Mouse (Mus musculus) frontal cortex, postnatal 14 days (tissue): ENCODE measurements around the gene Ovgp1.
"Not testable (repeated sequence)": the region's sequence is repeated elsewhere in the genome, so short reads cannot be mapped to it uniquely, and the experiment has no call there.

Experiments
- DNase-seq, 2 experiments: peaks; one replicate each; pipeline ENCODE4 v3.0.0; 2022; ENCODE audit warnings: low spot score in 2 of 2

Gene Ovgp1

DNA sequence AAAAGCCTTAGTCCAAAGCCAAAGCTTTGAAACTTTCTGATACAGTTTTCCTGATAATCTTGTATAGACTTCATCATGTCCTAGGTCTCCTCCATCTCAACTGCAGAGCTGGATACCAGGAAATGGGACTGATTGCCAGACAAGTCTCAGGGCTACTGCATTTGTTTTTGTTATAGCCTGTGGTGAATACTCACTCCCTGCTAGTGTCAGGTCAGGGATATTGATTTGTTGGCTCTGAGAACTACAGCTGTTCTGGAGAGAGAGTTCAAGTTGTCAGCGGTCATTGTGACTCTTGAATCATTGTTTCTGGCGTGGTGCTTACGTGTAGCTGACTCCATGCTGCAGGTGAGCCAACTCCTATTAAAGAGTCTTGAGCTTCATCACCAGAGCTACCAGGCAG, at the start of gene Ovgp1:
TSS of gene Ovgp1 (plus strand) at position 301 of the 400 bp plus-strand sequence.
- no peak for DNase-seq

GRCm38 (mm10) chr3:105924616-105925015, 48.9 kb upstream of the Ovgp1 start:
- DNase-seq: no peak

GRCm38 (mm10) chr3:105927561-105928194, 45.8 kb upstream of the Ovgp1 start:
- no peak for DNase-seq

GRCm38 (mm10) chr3:105928195-105928569, 45.3 kb upstream of the Ovgp1 start:
- no peak for DNase-seq

DNA sequence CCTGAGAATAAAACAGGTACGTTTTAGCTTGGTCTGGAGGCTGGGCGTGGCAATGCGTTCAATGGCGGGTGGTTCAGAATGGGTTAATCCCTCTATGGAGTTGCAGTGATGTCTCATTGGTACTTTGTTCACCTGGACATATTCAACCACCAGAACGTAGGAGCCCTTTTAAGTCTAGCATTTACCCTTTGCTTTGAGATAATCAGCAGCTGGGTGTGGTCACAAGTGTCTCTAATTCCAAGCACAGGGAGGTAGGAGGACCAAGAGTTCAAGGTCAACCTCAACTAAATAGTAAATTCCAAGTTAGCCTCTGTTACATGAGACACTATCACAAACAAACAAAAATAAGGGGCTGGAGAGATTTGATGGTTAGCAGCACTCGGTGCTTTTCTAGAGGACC, 44.7 kb upstream of the Ovgp1 start:
- no peak for DNase-seq

DNA sequence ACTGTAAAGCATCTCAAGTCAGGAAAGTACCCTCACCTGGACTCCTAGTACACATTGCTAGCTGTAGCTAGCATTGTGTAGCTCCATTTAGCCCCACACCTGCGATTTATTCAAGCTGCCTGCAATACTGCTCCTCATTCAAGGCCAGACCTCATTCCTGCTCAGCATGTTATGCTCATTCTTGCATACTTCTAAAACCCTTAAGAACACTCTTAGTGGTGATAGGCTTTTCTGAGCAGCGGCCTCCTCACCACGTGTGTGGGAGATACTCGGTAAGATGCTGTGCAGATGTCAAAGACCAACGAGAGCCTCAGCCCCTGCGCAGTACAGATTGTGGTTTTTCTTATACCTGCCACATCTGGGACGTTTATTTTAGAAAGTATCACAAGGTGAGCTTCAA, 43.7 kb upstream of the Ovgp1 start:
- no peak for DNase-seq

DNA sequence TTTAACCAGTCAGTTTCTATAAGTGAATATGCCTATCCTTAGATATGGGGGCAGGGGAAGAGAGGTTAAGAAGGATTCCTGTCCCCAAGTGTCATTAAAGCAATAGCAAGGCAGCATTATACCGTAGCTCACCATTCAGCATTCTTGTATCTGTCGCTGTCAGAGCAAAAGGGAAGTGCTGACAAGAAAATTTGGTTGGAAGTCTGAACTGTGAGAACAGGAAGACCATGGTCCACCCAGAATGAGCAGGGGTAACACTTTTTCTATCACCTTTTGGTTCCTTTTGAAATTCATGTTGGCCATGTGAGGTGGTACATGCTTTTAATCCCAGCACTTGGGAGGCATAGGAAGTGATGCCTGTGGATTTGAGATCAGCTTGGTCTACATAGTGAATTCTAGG, 42.4 kb upstream of the Ovgp1 start:
- DNase-seq: no peak

DNA sequence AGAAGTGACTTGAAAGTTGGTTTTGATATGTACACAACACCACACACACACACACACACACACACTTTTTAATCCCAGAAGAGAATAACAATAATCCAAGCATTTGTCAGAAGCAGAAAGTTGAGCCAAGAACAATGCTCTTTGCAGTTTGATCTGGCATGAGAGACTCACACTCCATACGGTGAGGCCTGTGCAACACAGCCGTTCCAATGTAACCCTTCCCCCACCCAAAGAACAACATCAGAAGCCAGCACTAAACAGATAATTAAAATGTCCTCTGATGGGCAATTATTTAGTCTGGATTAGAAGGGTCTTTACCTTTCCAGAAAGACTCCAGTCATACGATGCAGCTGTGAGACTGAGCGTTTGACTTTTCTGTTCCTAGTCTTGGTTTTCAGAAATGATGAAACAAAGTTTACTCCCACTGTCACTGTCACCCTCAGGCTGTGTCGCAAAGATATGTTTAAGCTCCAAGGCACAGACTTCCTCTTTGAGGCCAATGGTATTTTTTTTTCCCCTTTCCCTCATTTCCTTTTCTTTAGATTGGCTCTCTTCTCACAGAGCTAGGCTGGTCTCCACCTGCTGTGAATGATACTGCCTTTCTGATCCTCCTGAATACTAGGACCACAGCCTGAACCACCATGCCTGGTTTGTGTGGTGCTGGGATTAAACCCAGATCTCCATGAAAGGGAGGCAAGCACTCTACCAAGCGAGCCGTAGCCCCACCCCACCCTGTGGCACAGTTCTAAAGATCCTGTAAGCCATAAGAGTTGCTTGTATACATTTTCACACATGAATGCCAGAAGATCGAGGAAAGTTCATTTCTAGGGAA, 41.1 kb upstream of the Ovgp1 start, which contains the start of gene I830077J02Rik:
TSS of gene I830077J02Rik (minus strand) at position 425 of the 832 bp plus-strand sequence.
- DNase-seq: no peak

DNA sequence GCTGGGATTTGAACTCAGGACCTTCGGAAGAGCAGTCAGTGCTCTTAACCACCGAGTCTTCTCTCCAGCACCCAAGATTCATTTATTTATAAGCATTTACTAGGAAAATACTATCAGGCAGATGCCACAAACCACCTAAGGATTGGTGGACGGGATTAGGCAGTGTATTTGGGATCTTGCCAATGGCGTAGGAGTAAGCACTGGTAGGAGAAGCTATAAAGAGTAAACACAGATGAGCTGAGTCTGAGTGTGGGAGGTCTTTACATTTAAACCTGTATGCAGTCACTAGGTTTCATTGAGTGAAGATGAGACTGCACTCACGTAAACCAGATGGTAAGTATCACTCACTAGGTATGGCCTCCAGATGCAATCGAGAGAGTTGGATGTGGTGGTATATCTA, 39.6 kb upstream of the Ovgp1 start:
- DNase-seq: no peak

- DNase-seq: no peak
Measured at GRCm38 (mm10) chr3:105935033-105935432, 38.5 kb upstream of the Ovgp1 start.

GRCm38 (mm10) chr3:105936111-105936510, 37.4 kb upstream of the Ovgp1 start:
- no peak for DNase-seq

DNA sequence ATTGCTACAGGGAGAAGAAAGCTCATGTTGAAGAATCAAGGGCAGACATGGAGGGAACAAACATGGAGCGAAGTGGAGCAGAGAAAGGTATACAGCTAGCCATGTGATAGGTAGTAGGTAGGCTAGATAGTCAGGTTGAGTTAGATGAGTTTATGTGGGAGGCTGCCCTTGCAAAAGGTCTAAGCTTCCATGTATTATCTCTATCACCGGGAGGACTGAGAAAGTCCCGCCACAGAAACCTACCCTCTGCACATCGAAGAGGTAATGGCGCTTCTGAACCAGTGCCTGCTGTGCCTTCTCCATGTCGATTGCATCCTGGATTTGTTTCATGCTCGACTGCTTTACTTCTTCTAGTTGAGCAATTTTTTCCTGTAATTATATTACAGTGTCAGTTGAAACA, 22.2 kb upstream of the Ovgp1 start:
- no peak for DNase-seq

DNA sequence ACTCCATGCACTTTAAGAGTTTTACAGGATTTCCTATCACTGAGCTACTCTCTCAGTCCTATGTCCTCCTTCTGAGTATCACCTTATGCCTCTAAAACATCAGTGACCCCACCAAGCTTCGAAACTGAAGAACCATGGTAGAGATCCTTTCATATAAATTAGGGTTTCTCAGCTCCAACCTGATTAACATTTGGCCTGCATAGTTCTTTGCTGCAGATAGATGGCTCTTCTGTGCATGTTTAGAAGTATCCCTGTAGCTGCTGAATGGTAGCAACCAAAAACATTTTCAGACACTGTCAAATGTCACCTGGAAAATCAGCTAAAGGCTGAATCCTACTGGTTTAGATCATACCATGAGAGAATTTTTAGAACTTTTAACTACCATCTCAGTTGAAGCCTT, 16.3 kb upstream of the Ovgp1 start:
- DNase-seq: no peak

DNA sequence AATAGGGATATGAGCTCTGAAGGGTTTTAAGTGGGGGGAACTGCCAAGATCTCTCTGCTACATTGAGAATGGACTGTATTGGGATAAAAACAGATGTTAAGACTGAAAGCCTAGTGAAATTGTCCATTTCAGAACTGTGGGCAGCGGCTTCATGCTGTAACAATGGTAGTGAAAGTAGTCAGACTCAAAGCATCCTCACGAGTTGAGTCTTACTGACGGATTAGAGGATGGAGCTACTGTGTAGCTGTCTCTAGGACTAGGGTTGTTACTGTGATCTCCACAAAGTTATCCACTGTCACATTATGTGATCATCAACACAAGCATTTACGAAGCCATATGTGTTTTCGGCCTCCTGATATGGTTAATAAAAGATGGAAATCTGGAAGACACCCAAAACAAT, 15.3 kb upstream of the Ovgp1 start:
- DNase-seq: no peak

- DNase-seq: peak; percentile 93 to 94
Measured at GRCm38 (mm10) chr3:105958974-105959580, 14.4 kb upstream of the Ovgp1 start, which contains the start of gene Wdr77. Gene Wdr77, plus strand, starts transcription at chr3:105959369.

DNA sequence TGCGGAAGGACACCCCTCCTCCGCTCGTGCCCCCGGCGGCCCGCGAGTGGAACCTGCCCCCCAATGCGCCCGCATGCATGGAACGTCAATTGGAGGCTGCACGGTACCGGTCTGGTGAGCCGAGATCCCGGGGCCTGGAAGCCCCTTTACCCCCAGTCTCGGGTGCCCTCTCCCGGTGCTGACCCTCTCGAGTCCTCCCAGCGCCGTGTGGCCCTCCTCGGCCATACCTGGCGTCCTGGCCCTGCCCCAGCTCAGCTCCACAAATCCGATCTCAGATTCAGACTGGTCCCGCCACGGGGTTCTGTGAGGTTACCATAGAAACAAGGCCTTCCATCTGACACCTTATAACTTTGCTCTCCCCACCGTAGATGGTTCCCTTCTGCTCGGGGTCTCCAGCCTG, 13.9 kb upstream of the Ovgp1 start:
- no peak for DNase-seq

- no peak for DNase-seq
Measured at GRCm38 (mm10) chr3:105959999-105960398, 13.5 kb upstream of the Ovgp1 start, which contains the start of gene Atp5f1. Gene Atp5f1, minus strand, starts transcription at chr3:105960099.

DNA sequence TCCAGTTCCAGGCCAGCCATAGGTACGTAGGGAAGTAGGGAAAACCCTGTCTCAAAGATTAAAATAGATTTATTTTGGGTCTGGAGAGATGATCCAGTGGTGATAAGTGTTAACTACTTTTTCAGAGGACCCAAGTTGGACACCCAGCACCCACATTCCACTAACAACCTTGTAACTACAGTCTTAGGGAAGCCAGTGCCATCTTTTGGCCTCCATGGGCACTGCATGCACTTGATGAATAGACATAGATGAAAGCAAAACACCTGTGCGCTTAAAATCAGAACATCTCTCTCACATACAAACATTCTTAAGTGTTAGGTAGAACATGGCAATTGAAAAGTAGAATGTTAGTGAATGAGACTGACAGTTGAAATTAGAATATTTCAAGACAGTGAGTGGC, 12.8 kb upstream of the Ovgp1 start:
- DNase-seq: no peak

DNA sequence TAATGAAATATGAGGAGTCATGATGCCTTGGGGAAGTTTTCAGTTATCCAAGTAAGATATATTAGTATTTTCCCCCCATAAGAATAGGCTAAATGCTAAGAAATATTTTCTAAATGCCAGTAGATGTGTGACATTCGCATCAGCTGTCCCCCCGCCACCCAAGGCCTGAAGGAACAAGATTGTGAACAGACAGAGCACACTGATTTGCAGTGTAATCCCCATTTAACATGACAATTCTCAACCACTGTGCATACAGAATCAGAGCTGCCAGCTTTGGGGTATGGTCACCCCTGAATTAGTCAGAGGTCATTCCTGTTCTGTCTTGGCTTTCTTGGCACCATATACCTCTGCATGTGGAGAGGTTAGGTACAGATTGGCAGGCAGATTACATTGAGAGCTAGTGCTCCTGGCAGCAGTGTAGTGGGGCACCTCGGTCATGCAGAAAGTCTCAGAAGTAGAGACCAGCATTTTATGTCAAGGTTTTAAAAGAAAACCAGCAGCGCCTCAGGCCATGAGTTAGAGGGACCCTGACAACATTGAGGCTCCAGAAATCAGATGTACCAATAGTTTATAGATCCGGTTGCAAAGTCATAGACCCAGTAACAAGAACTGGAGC, 1.6 kb upstream of the Ovgp1 start:
- no peak for DNase-seq

- no peak for DNase-seq
Measured at GRCm38 (mm10) chr3:105974174-105974573, 663 bp downstream of the Ovgp1 start.

DNA sequence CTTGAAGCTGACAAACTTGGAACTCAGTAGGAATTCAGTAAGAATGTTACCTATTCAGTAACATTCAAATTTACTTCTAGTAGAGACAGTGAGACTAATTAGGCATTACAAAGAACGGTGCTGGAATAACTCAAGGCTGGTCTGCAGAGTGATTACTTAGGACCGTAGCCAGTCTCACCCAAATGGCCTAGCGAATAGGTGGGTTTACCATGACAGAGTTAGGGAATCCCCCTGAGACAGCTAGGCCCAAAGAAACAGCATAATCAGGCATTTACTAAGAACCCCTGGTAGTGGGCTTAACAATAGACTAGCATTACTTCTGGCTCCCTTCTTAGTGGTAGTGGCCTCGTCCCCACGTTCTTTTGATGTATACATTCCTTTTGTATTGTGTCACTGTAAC, 16.1 kb downstream of the Ovgp1 start:
- DNase-seq: not testable (repeated sequence)

- DNase-seq: peak in 1 of 2 experiments; percentile 34
Measured at GRCm38 (mm10) chr3:105991653-105992283, 18.3 kb downstream of the Ovgp1 start.
